9 mouse cellular contexts compared by ENCODE assay signal in genomic region chr11:112786427-112786826, GRCm38 (mm10). TPM values are rescaled to one million over a fixed set of nuclear protein-coding genes. Genes with fewer than 3 reads are reported as not detected.
DNase-seq lines count a peak whose midpoint lies in the region; ATAC-seq lines count a peak whose summit lies in the region.
"Had no signal": no experiment of that assay in that cellular context is flagged by ENCODE, and none has a peak within 500 bp of the region (broad histone marks: within the 10 kb centered on the region; RNA-seq: fewer than 3 reads in every experiment).

No protein-coding gene starts in this region.

- peak overlapping the region; percentile 81 for H3K4me3 ChIP-seq in forebrain, embryonic 14.5 days (ENCODE audit: low read depth, low read length)
- H3K4me3 ChIP-seq in limb, embryonic 12.5 days (replicated peaks) = peak overlapping the region; percentile 35
- H3K4me3 ChIP-seq in neural tube, embryonic 15.5 days (replicated peaks) = peak overlapping the region; percentile 18

- WGBS in forebrain, embryonic 14.5 days = 39% methylated on average over 4 of the region's 4 CpGs
- WGBS in limb, embryonic 12.5 days = 22% methylated on average over 4 of the region's 4 CpGs
- 47% methylated on average over 4 of the region's 4 CpGs for WGBS in neural tube, embryonic 15.5 days

- 0 out of 2 replicates have a peak overlapping the region, but pooled peaks have one; percentile 24 for H3K27ac ChIP-seq in forebrain, embryonic 14.5 days (ENCODE audit: low read depth, low read length)
- no peak overlapping the region for H3K27ac ChIP-seq in limb, embryonic 12.5 days
- H3K27ac ChIP-seq in neural tube, embryonic 15.5 days (replicated peaks) = no peak overlapping the region

- H3K36me3 ChIP-seq in forebrain, embryonic 14.5 days (ENCODE audit: control insufficient read depth, insufficient read depth, low read length) = peaks cover 11% of the 10 kb centered on the region
- H3K36me3 ChIP-seq in limb, embryonic 12.5 days = peaks cover 17% of the 10 kb centered on the region
- H3K36me3 ChIP-seq in neural tube, embryonic 15.5 days = no peaks in the 10 kb centered on the region

- no peaks in the 10 kb centered on the region for H3K9me3 ChIP-seq in forebrain, embryonic 14.5 days (replicated peaks; ENCODE audit: control insufficient read depth, low read length)
- no peaks in the 10 kb centered on the region for H3K9me3 ChIP-seq in limb, embryonic 12.5 days
- no peaks in the 10 kb centered on the region for H3K9me3 ChIP-seq in neural tube, embryonic 15.5 days (replicated peaks)

- no peaks in the 10 kb centered on the region for H3K27me3 ChIP-seq in forebrain, embryonic 14.5 days (replicated peaks; ENCODE audit: control insufficient read depth, insufficient read depth, low read length)
- H3K27me3 ChIP-seq in limb, embryonic 12.5 days = peaks cover 4% of the 10 kb centered on the region; the same call in 1 of the 2 replicates
- H3K27me3 ChIP-seq in neural tube, embryonic 15.5 days (replicated peaks) = no peaks in the 10 kb centered on the region

- peak; percentile 9 for DNase-seq in left cerebral cortex, postnatal 4 days
- no peak for DNase-seq in left cerebral cortex, postnatal 14 days (ENCODE audit: low spot score in 2 of 2)
- no peak for DNase-seq in forebrain, embryonic 14.5 days (ENCODE audit: low spot score)
- DNase-seq in urinary bladder, postnatal 10 days (ENCODE audit: low spot score) = no peak
- DNase-seq: adrenal gland, postnatal 25 days had no signal

- H3K9ac ChIP-seq in forebrain, embryonic 14.5 days (ENCODE audit: low read length) = peak overlapping the region; percentile 57
- peak overlapping the region; percentile 46 for H3K9ac ChIP-seq in limb, embryonic 12.5 days (replicated peaks)
- H3K9ac ChIP-seq in neural tube, embryonic 15.5 days (replicated peaks) = no peak overlapping the region

- H3K4me1 ChIP-seq in forebrain, embryonic 14.5 days (ENCODE audit: control insufficient read depth, insufficient read depth, low read length) = peaks cover 19% of the 10 kb centered on the region
- peaks cover 31% of the 10 kb centered on the region for H3K4me1 ChIP-seq in limb, embryonic 12.5 days (replicated peaks)
- H3K4me1 ChIP-seq in neural tube, embryonic 15.5 days = peaks cover 39% of the 10 kb centered on the region

- no peak for ATAC-seq in forebrain, embryonic 14.5 days
- no peak for ATAC-seq in limb, embryonic 12.5 days (ENCODE audit: insufficient number of reproducible peaks, insufficient read depth, low FRiP score, low TSS enrichment, low read depth)
- ATAC-seq in neural tube, embryonic 15.5 days (ENCODE audit: low FRiP score) = no peak
- ATAC-seq in inflammation-experienced regulatory T-cells, adult 6 months = no peak
- ATAC-seq: lung, postnatal 0 days had no signal

- intact Hi-C loops in left cerebral cortex, postnatal 4 days (cut with DNase I) = no loop called here
- intact Hi-C loops in left cerebral cortex, postnatal 14 days (cut with DNase I) = loop anchor here (10.0 kb wide), 1 partner anchor 198 kb away; no protein-coding TSS in a partner anchor

- peak overlapping the region; percentile 98 for H3K4me2 ChIP-seq in forebrain, embryonic 14.5 days (ENCODE audit: low read length)
- H3K4me2 ChIP-seq in limb, embryonic 12.5 days = peak overlapping the region; percentile 94
- H3K4me2 ChIP-seq in neural tube, embryonic 15.5 days = peak overlapping the region; percentile 45

RNA-seq across cellular contexts. Expression of gene Sox9, which starts 4.4 kb away (rescaled TPM):
- total RNA-seq in left cerebral cortex, postnatal 4 days (2021) = 10 to 100 TPM; 21.3 to 21.4 TPM
- 10 to 100 TPM; 13.4 to 24.1 TPM for total RNA-seq in left cerebral cortex, postnatal 14 days (2021)
- 43.6 and 49.4 TPM in 2 replicates for polyA plus RNA-seq in forebrain, embryonic 14.5 days (2014; fragmentation: Nextera tagmentation; extraction: Ambion mirVana)
- 245 and 252 TPM in 2 replicates for polyA plus RNA-seq in limb, embryonic 12.5 days (2016; fragmentation: Nextera tagmentation; extraction: Ambion mirVana)
- 35.1 and 38.8 TPM in 2 replicates for polyA plus RNA-seq in neural tube, embryonic 15.5 days (2015; fragmentation: Nextera tagmentation; extraction: Ambion mirVana)
- not detected for polyA plus RNA-seq in inflammation-experienced regulatory T-cells, adult 6 months (2017; shearing (Covaris generic))

Comparison
In these comparisons a context has a peak if more than half of its experiments do, and no peak if none do; other contexts are left out.
1. H3K4me2 ChIP-seq: peak in every context shown above with its lines; median percentile 98 in forebrain, embryonic 14.5 days; 94 in limb, embryonic 12.5 days; 45 in neural tube, embryonic 15.5 days.
2. H3K4me3 ChIP-seq: peak in every context shown above with its lines; median percentile 81 in forebrain, embryonic 14.5 days; 35 in limb, embryonic 12.5 days; 18 in neural tube, embryonic 15.5 days.
3. RNA of gene Sox9, which starts 4.4 kb away (polyA plus RNA-seq): 245 to 252 TPM in limb, embryonic 12.5 days, 43.6 to 49.4 TPM in forebrain, embryonic 14.5 days and 35.1 to 38.8 TPM in neural tube, embryonic 15.5 days; not detected in inflammation-experienced regulatory T-cells, adult 6 months; every median in the first group is over 10 times any median in the second.